Mouse (Mus musculus) gastrocnemius, postnatal 25 days (tissue): ENCODE results near the gene Cdyl2. TPM values are rescaled to one million over a fixed set of nuclear protein-coding genes. Genes with fewer than 3 reads are reported as not detected.

Experiments
- DNase-seq: peaks from one replicate; pipeline ENCODE4 v3.0.0; 2022
- total RNA-seq, 2 experiments: library from RNA; stranded (reverse); gene quantifications; 1 replicate in 1 of 2; 2 replicates in 1 of 2; pipeline ENCODE4 v1.2.3; 2021

Gene Cdyl2
- total RNA-seq, 2 experiments from 2014 or later: 2.9 to 3.2 TPM

GRCm38 (mm10) chr8:116536786-116537185 lies 196.0 kb downstream of the Cdyl2 start:
- no peak for DNase-seq

GRCm38 (mm10) chr8:116533081-116533480 lies 199.7 kb downstream of the Cdyl2 start:
- no peak for DNase-seq

GRCm38 (mm10) chr8:116528736-116529135 lies 204.1 kb downstream of the Cdyl2 start:
- no peak for DNase-seq

- DNase-seq: no peak
These were observed 207.9 kb downstream of the Cdyl2 start for GRCm38 (mm10) chr8:116524915-116525314.

Other genes starting within 250 kb of the Cdyl2 start
- not detected for gene Dynlrb2, start 228.0 kb downstream of the Cdyl2 start, total RNA-seq
- gene Cmc2, start 188.5 kb upstream of the Cdyl2 start, total RNA-seq: 10 to 100 TPM; 26.1 to 34.2 TPM
- under 1 TPM; 0.51 to 0.62 TPM for gene Cenpn, start 188.7 kb upstream of the Cdyl2 start, total RNA-seq
- gene Atmin, start 210.4 kb upstream of the Cdyl2 start, total RNA-seq: 10 to 100 TPM; 14.3 to 15.4 TPM
- gene 1700030J22Rik, start 246.0 kb upstream of the Cdyl2 start, total RNA-seq: under 1 TPM; 0.15 to 0.29 TPM